Mouse (Mus musculus) neural tube, embryonic 11.5 days (tissue): Measurements from ENCODE around the gene Lsm10. TPM values are rescaled to one million over a fixed set of nuclear protein-coding genes. Genes with fewer than 3 reads are reported as not detected.
"Not testable (repeated sequence)": the region's sequence is repeated elsewhere in the genome, so short reads cannot be mapped to it uniquely, and the experiment has no call there.

ENCODE experiments used
- ATAC-seq: fragments of 200-750 bp; cut with Nextera tagmentation; 2 replicates; pipeline ENCODE4 v1.8.0; 2017; ENCODE audit warnings: moderate number of reproducible peaks, mild to moderate bottlenecking, moderate TSS enrichment, moderate library complexity; ENCODE audit not compliant: insufficient read depth, low FRiP score, low TSS enrichment
- DNase-seq: peaks from one replicate; pipeline ENCODE4 v3.0.0-alpha.2; 2015; ENCODE audit warnings: low spot score
- H3K27ac ChIP-seq: fragments of 300-500 bp; sonication (generic); 2 replicates; pipeline ENCODE4 v1.5.1; 2014; ENCODE audit warnings: low read depth, mild to moderate bottlenecking, low read length
- H3K27me3 ChIP-seq: fragments of 300-500 bp; sonication (generic); 2 replicates; pipeline ENCODE4 v1.6.1; 2014; ENCODE audit warnings: mild to moderate bottlenecking, low read length, mixed read lengths; ENCODE audit not compliant: control insufficient read depth, insufficient read depth
- H3K36me3 ChIP-seq: fragments of 300-500 bp; sonication (generic); 2 replicates; pipeline ENCODE4 v1.6.1; 2014; ENCODE audit warnings: mild to moderate bottlenecking, low read length, moderate library complexity, mixed read lengths; ENCODE audit not compliant: control insufficient read depth, insufficient read depth
- H3K4me1 ChIP-seq: fragments of 300-500 bp; sonication (generic); 2 replicates; pipeline ENCODE4 v1.6.1; 2014; ENCODE audit warnings: low read length, mixed read lengths; ENCODE audit not compliant: control insufficient read depth, insufficient read depth
- H3K4me2 ChIP-seq: fragments of 300-500 bp; sonication (generic); 2 replicates; pipeline ENCODE4 v1.6.1; 2014; ENCODE audit warnings: low read depth, mild to moderate bottlenecking, moderate library complexity
- H3K4me3 ChIP-seq: fragments of 300-500 bp; sonication (generic); 2 replicates; pipeline ENCODE4 v1.5.1; 2014; ENCODE audit warnings: low read depth, low read length
- H3K9ac ChIP-seq: fragments of 300-500 bp; sonication (generic); 2 replicates; pipeline ENCODE4 v1.6.1; 2014; ENCODE audit warnings: mild to moderate bottlenecking, low read length
- H3K9me3 ChIP-seq: fragments of 300-500 bp; sonication (generic); 2 replicates; pipeline ENCODE4 v1.6.1; 2016; ENCODE audit warnings: low read length; ENCODE audit not compliant: control insufficient read depth
- WGBS: fragments of 180-500 bp; shearing (Covaris S2); extraction: QIAGEN DNeasy Blood & Tissue Kit; methylation state at CpG from one replicate; pipeline ENCODE4 v1.1.7; 2014; 5-methylcytosine and 5-hydroxymethylcytosine counted together
- polyA plus RNA-seq: library from polyadenylated mRNA; unstranded; fragments of >200 nt; fragmentation: Nextera tagmentation; extraction: Ambion mirVana; gene quantifications from 2 replicates; pipeline ENCODE4 v1.2.1, GENCODE M21; 2014

The Lsm10 gene
- polyA plus RNA-seq, 1 experiment from 2014 or later: 42.6 TPM

DNA sequence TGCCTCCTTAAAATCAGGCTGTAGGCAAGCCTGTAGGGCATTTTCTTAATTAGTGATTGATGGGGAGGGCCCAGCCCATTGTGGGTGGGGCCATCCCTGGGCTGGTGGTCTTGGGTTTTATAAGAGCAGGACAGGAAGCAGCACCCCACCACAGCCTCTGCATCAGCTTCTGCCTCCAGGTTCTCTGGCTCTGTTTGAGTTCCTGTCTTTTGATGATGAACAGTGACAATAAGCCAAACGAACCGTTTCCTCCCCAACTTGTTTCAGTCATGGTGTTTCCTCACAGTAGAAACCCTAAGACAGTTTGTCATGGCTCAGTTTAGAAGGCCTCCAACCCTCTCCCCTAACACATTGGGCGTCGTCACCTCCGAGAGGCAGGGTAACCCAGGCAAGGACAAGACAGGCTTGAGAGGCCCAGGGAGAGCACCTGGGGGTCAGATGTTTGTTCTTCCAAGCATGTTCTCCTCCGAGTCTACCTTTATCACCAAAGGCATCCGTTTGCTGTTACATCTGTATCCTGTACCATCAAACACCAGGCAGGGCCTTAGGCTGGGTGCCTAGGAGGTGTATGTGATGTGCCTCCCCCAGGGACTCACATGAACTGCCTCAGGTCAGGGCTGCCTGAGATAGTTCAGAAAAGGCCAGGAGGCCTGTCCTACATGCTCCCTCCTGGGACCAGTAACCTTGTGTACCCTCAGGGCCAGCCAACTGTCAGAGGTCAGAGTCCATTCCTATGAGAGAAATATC lies 6.1 kb upstream of the Lsm10 start:
- Histone ChIP-seq H3K9ac (no peak overlapping the region), H3K27me3 (no peaks in the 10 kb centered on the region)
- no peak for DNase-seq

DNA sequence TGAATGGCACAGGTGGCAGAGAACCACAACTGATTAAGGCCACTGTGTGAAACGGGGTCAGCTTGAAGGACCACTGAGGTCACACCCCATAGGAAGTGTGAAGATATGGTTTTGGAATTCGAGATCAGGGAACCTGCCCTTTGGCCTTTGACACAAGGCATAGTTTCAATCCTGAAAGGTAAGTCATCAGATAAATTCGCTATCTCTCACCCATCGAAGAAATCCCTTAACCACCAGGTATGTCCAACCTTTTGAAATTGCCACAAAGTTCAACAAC lies 5.6 kb upstream of the Lsm10 start:
- WGBS: 85% methylated on average over 4 of the region's 4 CpGs
- no peak overlapping the region for H3K27ac ChIP-seq
- ATAC-seq: no peak
- no peaks in the 10 kb centered on the region for H3K36me3 ChIP-seq
- no peaks in the 10 kb centered on the region for H3K4me1 ChIP-seq
- no peak overlapping the region for H3K4me2 ChIP-seq
- H3K4me3 ChIP-seq: no peak overlapping the region
- no peaks in the 10 kb centered on the region for H3K27me3 ChIP-seq
- no peak overlapping the region for H3K9ac ChIP-seq
- DNase-seq: no peak
- H3K9me3 ChIP-seq: no peaks in the 10 kb centered on the region

More for the DNA sequence above, 6.1 kb upstream of the Lsm10 start:
- no peak overlapping the region for H3K4me3 ChIP-seq
- 79% methylated on average over 7 of the region's 7 CpGs for WGBS
- H3K27ac ChIP-seq: no peak overlapping the region
- no peaks in the 10 kb centered on the region for H3K4me1 ChIP-seq
- H3K9me3 ChIP-seq: no peaks in the 10 kb centered on the region
- H3K36me3 ChIP-seq: no peaks in the 10 kb centered on the region
- ATAC-seq: no peak
- H3K4me2 ChIP-seq: no peak overlapping the region

DNA sequence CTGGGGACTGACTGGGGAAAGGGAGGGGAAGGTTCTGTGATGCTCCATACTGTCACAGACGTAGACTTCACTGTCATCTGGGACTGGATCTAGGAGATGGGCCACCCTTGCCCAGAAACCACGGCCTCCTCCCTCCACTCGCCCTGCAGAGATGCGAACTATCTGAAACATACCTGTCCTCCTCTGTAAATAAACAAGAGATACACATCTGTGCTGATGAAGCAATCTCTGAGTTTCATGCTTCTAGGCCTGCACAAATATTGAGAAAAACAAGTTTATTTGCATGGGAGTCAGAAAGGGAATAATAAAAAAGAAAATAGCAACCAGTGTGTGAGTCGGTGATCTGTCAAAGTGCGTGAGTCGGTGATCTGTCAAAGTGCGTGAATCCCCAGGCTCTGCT lies 4.5 kb upstream of the Lsm10 start:
- H3K27me3 ChIP-seq: no peaks in the 10 kb centered on the region
- H3K27ac ChIP-seq: no peak overlapping the region
- 82% methylated on average over 8 of the region's 8 CpGs for WGBS

DNA sequence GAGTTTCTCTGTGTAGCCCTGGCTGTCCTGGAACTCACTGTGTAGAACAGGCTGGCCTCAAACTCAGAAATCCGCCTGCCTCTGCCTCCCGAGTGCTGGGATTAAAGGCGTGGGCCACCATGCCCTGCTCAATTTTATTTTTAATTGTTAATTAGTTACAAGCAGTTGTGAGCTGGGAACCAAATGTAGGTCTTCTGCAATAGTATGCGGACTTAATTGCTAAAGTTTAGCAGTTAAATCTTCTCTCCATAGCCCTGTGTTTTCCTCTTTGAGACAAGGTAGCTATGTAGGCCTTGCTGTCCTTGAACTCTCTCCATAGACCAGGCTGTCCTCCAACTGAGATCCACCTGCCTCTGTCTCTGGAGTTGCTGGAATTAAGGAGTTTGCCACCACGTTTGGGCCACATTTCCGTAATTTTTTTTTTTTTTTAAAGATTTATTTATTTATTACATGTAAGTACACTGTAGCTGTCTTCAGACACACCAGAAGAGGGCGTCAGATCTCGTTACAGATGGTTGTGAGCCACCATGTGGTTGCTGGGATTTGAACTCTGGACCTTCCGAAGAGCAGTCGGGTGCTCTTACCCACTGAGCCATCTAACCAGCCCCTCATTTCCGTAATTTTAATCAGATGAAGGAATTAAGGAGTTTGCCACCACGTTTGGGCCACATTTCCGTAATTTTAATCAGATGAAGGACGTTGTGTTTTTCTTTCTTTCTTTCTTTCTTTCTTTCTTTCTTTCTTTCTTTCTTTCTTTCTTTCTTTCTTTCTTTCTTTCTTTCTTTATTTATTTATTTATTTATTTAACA lies 597 bp upstream of the Lsm10 start:
- ATAC-seq, H3K27ac ChIP-seq, H3K9ac ChIP-seq: not testable (repeated sequence)

More for the DNA sequence above, 4.5 kb upstream of the Lsm10 start:
- H3K4me2 ChIP-seq: no peak overlapping the region
- ATAC-seq: no peak
- no peaks in the 10 kb centered on the region for H3K4me1 ChIP-seq
- H3K36me3 ChIP-seq: no peaks in the 10 kb centered on the region
- no peak overlapping the region for H3K4me3 ChIP-seq
- H3K9ac ChIP-seq: no peak overlapping the region
- DNase-seq: no peak
- H3K9me3 ChIP-seq: no peaks in the 10 kb centered on the region

DNA sequence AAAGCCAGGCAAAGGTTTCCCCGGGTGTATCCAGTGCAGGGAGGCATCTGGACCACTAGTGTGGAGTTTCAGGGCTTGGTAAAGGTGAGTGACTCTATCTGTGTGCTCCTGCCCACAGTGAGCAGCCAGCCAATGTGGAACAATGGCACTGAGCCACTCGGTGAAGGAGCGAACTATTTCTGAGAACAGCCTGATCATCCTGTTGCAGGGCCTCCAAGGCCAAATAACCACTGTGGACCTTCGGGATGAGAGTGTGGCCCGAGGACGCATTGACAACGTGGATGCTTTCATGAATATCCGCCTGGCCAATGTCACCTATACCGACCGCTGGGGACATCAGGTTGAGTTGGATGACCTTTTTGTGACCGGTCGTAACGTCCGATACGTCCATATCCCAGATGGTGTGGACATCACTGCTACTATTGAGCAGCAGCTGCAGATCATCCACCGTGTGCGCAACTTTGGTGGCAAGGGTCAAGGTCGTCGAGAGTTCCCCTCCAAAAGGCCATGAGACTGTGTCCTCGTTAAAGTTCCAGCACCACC lies 1.4 kb downstream of the Lsm10 start:
- Histone ChIP-seq H3K4me2 (no peak overlapping the region), H3K27ac (no peak overlapping the region), H3K27me3 (no peaks in the 10 kb centered on the region), H3K9me3 (no peaks in the 10 kb centered on the region), H3K4me1 (peaks cover 1% of the 10 kb centered on the region), H3K36me3 (no peaks in the 10 kb centered on the region), H3K4me3 (no peak overlapping the region), H3K9ac (no peak overlapping the region)
- no peak for ATAC-seq
- WGBS: 92% methylated on average over 20 of the region's 20 CpGs
- no peak for DNase-seq

More for the DNA sequence above, 597 bp upstream of the Lsm10 start:
- H3K4me3 ChIP-seq, H3K36me3 ChIP-seq, H3K9me3 ChIP-seq, H3K4me2 ChIP-seq, H3K27me3 ChIP-seq, DNase-seq, H3K4me1 ChIP-seq: not testable (repeated sequence)
- 56% methylated on average over 14 of the region's 14 CpGs for WGBS

DNA sequence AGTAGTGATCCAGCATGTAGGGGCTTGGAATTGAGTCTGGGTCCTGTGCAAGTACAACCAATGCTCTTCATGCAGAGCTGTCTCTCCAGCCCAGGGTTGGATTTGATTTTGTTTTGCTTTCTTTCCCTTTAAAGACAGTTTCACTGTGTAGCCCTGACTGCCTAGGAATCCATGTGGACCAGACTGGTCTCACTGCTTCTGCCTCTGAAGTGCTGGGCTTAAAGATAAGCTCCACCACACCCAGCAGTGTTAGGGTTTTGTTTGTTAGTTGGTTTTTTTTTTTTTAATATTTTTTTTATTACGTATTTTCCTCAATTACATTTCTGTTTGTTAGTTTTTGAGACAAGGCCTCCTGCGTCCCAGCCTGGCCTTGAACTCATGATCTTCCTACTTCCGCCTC lies 2.9 kb downstream of the Lsm10 start:
- peaks cover 7% of the 10 kb centered on the region for H3K4me1 ChIP-seq
- H3K36me3 ChIP-seq: no peaks in the 10 kb centered on the region
- H3K9ac ChIP-seq: no peak overlapping the region
- no peaks in the 10 kb centered on the region for H3K9me3 ChIP-seq
- no peak overlapping the region for H3K27ac ChIP-seq
- no peaks in the 10 kb centered on the region for H3K27me3 ChIP-seq
- no peak overlapping the region for H3K4me3 ChIP-seq
- DNase-seq: no peak
- no peak for ATAC-seq
- WGBS: 95% methylated on average over 3 of the region's 3 CpGs
- no peak overlapping the region for H3K4me2 ChIP-seq

DNA sequence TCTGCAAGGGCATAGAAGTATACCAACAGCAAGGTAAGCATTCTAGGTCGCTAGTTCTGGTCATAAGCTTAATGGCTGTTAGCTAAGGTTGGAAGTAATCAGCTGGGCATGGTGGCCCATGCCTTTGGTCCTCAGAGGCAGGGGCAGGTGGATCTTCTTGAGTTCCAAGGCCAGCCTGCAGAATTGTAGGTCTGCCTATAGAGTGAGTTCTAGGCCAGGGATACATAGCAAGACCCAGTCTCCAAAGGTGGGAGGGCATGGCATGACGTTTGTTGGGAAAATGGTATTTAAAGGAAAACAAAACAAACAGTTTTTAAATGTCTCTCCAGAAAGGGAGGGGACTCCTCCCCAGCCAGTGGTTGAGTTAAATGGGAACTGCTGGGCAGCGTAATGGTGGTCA lies 4.3 kb downstream of the Lsm10 start:
- peaks cover 20% of the 10 kb centered on the region for H3K4me1 ChIP-seq
- H3K9me3 ChIP-seq: no peaks in the 10 kb centered on the region
- H3K4me3 ChIP-seq: no peak overlapping the region
- no peak overlapping the region for H3K9ac ChIP-seq
- no peak overlapping the region for H3K27ac ChIP-seq
- no peaks in the 10 kb centered on the region for H3K36me3 ChIP-seq
- WGBS: 90% methylated on average over 3 of the region's 3 CpGs
- H3K27me3 ChIP-seq: no peaks in the 10 kb centered on the region
- H3K4me2 ChIP-seq: no peak overlapping the region
- ATAC-seq (no peak), DNase-seq (no peak)

DNA sequence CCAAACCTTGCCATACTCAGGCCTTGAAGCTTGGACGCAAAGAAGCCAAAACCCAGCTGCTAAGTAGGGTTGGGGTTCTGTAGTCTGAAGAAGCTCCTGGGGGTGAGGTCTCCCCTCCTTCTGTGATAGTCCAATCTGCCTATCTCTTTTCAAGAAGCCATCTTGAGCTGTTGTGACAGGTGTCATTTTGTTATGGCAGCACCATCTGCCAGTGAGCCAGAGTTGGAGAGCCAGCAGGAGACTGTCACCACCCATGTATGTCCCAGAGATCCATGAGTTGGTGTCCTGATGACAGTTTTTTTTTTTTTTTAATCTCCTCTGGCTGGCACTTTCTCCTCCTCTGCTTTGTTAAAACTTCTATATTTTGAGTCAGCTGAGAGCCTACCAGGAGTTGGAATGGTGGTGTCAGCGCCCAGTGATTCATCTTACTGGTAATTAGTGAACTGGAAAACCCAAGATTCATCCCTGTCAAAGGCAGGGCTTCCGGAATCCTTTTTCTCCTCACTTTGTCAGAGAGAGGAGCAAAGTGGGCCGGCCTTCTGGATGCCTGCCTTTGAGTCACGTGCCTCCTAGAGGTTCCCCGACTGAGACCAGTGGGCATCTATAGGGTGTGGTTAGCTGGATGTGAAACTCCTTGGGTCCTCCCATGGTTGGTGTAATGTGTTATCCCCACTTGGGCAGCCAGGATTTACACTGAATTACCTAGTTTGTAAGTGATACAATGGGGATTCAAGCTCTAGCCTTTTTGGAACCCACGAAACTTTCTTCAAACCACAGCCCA lies 5.8 kb downstream of the Lsm10 start:
- no peak overlapping the region for H3K9ac ChIP-seq
- no peaks in the 10 kb centered on the region for H3K36me3 ChIP-seq
- no peak for ATAC-seq
- 0 out of 2 replicates have a peak overlapping the region, but pooled peaks have one; percentile 97 for H3K4me2 ChIP-seq
- no peak for DNase-seq
- 38% methylated on average over 7 of the region's 7 CpGs for WGBS
- peaks cover 20% of the 10 kb centered on the region for H3K4me1 ChIP-seq
- no peak overlapping the region for H3K27ac ChIP-seq
- H3K9me3 ChIP-seq: no peaks in the 10 kb centered on the region
- no peak overlapping the region for H3K4me3 ChIP-seq
- no peaks in the 10 kb centered on the region for H3K27me3 ChIP-seq
